In genomic region chr7:137841456-137842100, GRCm38 (mm10) we compare ENCODE assay signal across 14 mouse cellular contexts.
DNase-seq lines count a peak whose midpoint lies in the region; ATAC-seq and TF ChIP-seq lines count a peak whose summit lies in the region.
"Had no signal": no experiment of that assay in that cellular context is flagged by ENCODE, and none has a peak within 500 bp of the region (broad histone marks: within the 10 kb centered on the region; RNA-seq: fewer than 3 reads in every experiment).

No protein-coding gene starts in this region.

- no peaks in the 10 kb centered on the region for H3K9me3 ChIP-seq in intestine, postnatal 0 days (ENCODE audit: control insufficient read depth)
- no peaks in the 10 kb centered on the region for H3K9me3 ChIP-seq in intestine, embryonic 15.5 days
- no peaks in the 10 kb centered on the region for H3K9me3 ChIP-seq in midbrain, postnatal 0 days (ENCODE audit: low read length)
- no peaks in the 10 kb centered on the region for H3K9me3 ChIP-seq in midbrain, embryonic 11.5 days (ENCODE audit: control insufficient read depth, low read length)

- H3K4me2 ChIP-seq in intestine, postnatal 0 days (replicated peaks; ENCODE audit: low read depth) = no peak overlapping the region
- H3K4me2 ChIP-seq in intestine, embryonic 15.5 days (replicated peaks) = no peak overlapping the region
- no peak overlapping the region for H3K4me2 ChIP-seq in midbrain, postnatal 0 days (ENCODE audit: low read depth, low read length, poor library complexity, severe bottlenecking)
- H3K4me2 ChIP-seq in midbrain, embryonic 11.5 days = no peak overlapping the region
- H3K4me2 ChIP-seq in myocyte (ENCODE audit: low read depth) = peak overlapping the region; percentile 6

- no peak overlapping the region for H3K4me3 ChIP-seq in intestine, postnatal 0 days (ENCODE audit: low read depth, low read length)
- no peak overlapping the region for H3K4me3 ChIP-seq in intestine, embryonic 15.5 days (replicated peaks)
- H3K4me3 ChIP-seq in midbrain, postnatal 0 days (ENCODE audit: low read depth, low read length) = no peak overlapping the region
- no peak overlapping the region for H3K4me3 ChIP-seq in midbrain, embryonic 11.5 days (ENCODE audit: low read depth, low read length)
- H3K4me3 ChIP-seq in myocyte = no peak overlapping the region
- H3K4me3 ChIP-seq: left cerebral cortex, adult 2 months had no signal

- no peak overlapping the region for H3K9ac ChIP-seq in intestine, postnatal 0 days (ENCODE audit: low read depth, low read length)
- H3K9ac ChIP-seq in intestine, embryonic 15.5 days = no peak overlapping the region
- H3K9ac ChIP-seq in midbrain, postnatal 0 days (replicated peaks; ENCODE audit: low read length, poor library complexity, severe bottlenecking) = no peak overlapping the region
- H3K9ac ChIP-seq in midbrain, embryonic 11.5 days (ENCODE audit: low read length) = no peak overlapping the region
- H3K9ac ChIP-seq: liver, embryonic 14.5 days had no signal

- TF ChIP-seq POLR2A in myocyte (IDR thresholded peaks at IDR 0.05; ENCODE audit: insufficient read length, low read depth) = no peak

- no peak for ATAC-seq in intestine, postnatal 0 days
- no peak for ATAC-seq in intestine, embryonic 15.5 days
- no peak for ATAC-seq in midbrain, postnatal 0 days (ENCODE audit: low FRiP score)
- ATAC-seq in midbrain, embryonic 11.5 days (ENCODE audit: low FRiP score) = no peak
- ATAC-seq: forebrain, embryonic 14.5 days had no signal

- WGBS in intestine, postnatal 0 days = 19% methylated on average over 8 of the region's 8 CpGs
- 13% methylated on average over 8 of the region's 8 CpGs for WGBS in intestine, embryonic 15.5 days
- WGBS in midbrain, postnatal 0 days = 45% methylated on average over 8 of the region's 8 CpGs
- WGBS in midbrain, embryonic 11.5 days = 63% methylated on average over 8 of the region's 8 CpGs

- DNase-seq in midbrain, postnatal 0 days (ENCODE audit: low spot score) = no peak
- no peak for DNase-seq in midbrain, embryonic 11.5 days (ENCODE audit: low spot score, missing footprints)
- DNase-seq in adrenal gland, postnatal 36 days = peak; percentile 61 to 66
- DNase-seq in urinary bladder, adult 2 months (ENCODE audit: low spot score) = no peak
- DNase-seq in heart, postnatal 10 days = no peak
- DNase-seq: cerebellum, adult 8-10 months; heart, adult 18-20 months; lung, postnatal 10 days had no signal

- H3ac ChIP-seq in myocyte (ENCODE audit: control insufficient read depth, insufficient read length) = no peak overlapping the region

- intact Hi-C loops in heart, postnatal 10 days (cut with DNase I) = no loop called here

- no peaks in the 10 kb centered on the region for H3K36me3 ChIP-seq in intestine, postnatal 0 days (ENCODE audit: control insufficient read depth, insufficient read depth)
- H3K36me3 ChIP-seq in intestine, embryonic 15.5 days = no peaks in the 10 kb centered on the region
- no peaks in the 10 kb centered on the region for H3K36me3 ChIP-seq in midbrain, postnatal 0 days (ENCODE audit: insufficient read depth, low read length)
- H3K36me3 ChIP-seq in midbrain, embryonic 11.5 days (ENCODE audit: control insufficient read depth, insufficient read depth, low read length) = no peaks in the 10 kb centered on the region
- no peaks in the 10 kb centered on the region for H3K36me3 ChIP-seq in myocyte (ENCODE audit: control insufficient read depth, insufficient read depth)

- no peaks in the 10 kb centered on the region for H3K27me3 ChIP-seq in intestine, postnatal 0 days (replicated peaks; ENCODE audit: control insufficient read depth, insufficient read depth, low read length)
- H3K27me3 ChIP-seq in intestine, embryonic 15.5 days (replicated peaks) = no peaks in the 10 kb centered on the region
- no peaks in the 10 kb centered on the region for H3K27me3 ChIP-seq in midbrain, postnatal 0 days (ENCODE audit: insufficient read depth, low read length)
- H3K27me3 ChIP-seq in midbrain, embryonic 11.5 days (ENCODE audit: control insufficient read depth, insufficient read depth, low read length) = no peaks in the 10 kb centered on the region
- H3K27me3 ChIP-seq in myocyte (ENCODE audit: control insufficient read depth, insufficient read depth, insufficient read length) = no peaks in the 10 kb centered on the region

- no peaks in the 10 kb centered on the region for H3K4me1 ChIP-seq in intestine, postnatal 0 days (replicated peaks; ENCODE audit: control insufficient read depth, insufficient read depth, low read length)
- no peaks in the 10 kb centered on the region for H3K4me1 ChIP-seq in intestine, embryonic 15.5 days (replicated peaks)
- H3K4me1 ChIP-seq in midbrain, postnatal 0 days (ENCODE audit: insufficient read depth, low read length) = no peaks in the 10 kb centered on the region
- H3K4me1 ChIP-seq in midbrain, embryonic 11.5 days (ENCODE audit: control insufficient read depth, insufficient read depth, low read length) = 0 out of 2 replicates have a peak, but pooled peaks cover 3% of the 10 kb centered on the region

- H3K27ac ChIP-seq in intestine, postnatal 0 days (ENCODE audit: low read depth, low read length) = no peak overlapping the region
- no peak overlapping the region for H3K27ac ChIP-seq in intestine, embryonic 15.5 days
- no peak overlapping the region for H3K27ac ChIP-seq in midbrain, postnatal 0 days (ENCODE audit: low read depth, low read length)
- H3K27ac ChIP-seq in midbrain, embryonic 11.5 days (ENCODE audit: low read depth, low read length) = no peak overlapping the region
- H3K27ac ChIP-seq: left cerebral cortex, adult 2 months; liver, embryonic 14.5 days had no signal

- no peaks in the 10 kb centered on the region for H3K79me2 ChIP-seq in myocyte (ENCODE audit: control insufficient read depth, insufficient read depth)

- peak; percentile 21; the same call in 1 of the 2 replicates for TF ChIP-seq CTCF in intestine, postnatal 0 days (IDR thresholded peaks at IDR 0.05; ENCODE audit: low read depth)
- peak; percentile 30 for TF ChIP-seq CTCF in midbrain, postnatal 0 days (IDR thresholded peaks at IDR 0.05)

TF ChIP-seq in myocyte, 11 proteins besides CTCF, POLR2A, EP300 and RAD21:
- TF ChIP-seq POLR2AphosphoS2 (IDR thresholded peaks at IDR 0.05; ENCODE audit: insufficient read length, low read depth) (no peak), TCF12 (IDR thresholded peaks at IDR 0.05; ENCODE audit: insufficient read depth, poor library complexity, severe bottlenecking) (no peak), CEBPB (IDR thresholded peaks at IDR 0.05; ENCODE audit: insufficient read depth, poor library complexity, severe bottlenecking) (no peak), SRF (IDR thresholded peaks at IDR 0.05; ENCODE audit: control insufficient read depth, insufficient read length, low read depth) (no peak), TCF3 (IDR thresholded peaks at IDR 0.05; ENCODE audit: insufficient read length, low read depth) (no peak), MYOD1 (IDR thresholded peaks at IDR 0.05; ENCODE audit: control insufficient read depth in 1 of 3, insufficient read length in 2 of 3, low read depth in 2 of 3) (no peak), REST (IDR thresholded peaks at IDR 0.05; ENCODE audit: insufficient read depth, insufficient read length) (no peak), E2F4 (IDR thresholded peaks at IDR 0.05; ENCODE audit: insufficient read depth) (no peak), MYOG (IDR thresholded peaks at IDR 0.05; ENCODE audit: control insufficient read depth in 1 of 3, insufficient read depth in 1 of 3, insufficient read length in 2 of 3, low read depth in 2 of 3) (no peak), MAX (IDR thresholded peaks at IDR 0.05; ENCODE audit: low read depth) (no peak), USF1 (IDR thresholded peaks at IDR 0.05; ENCODE audit: low read depth) (no peak)

Comparison
In these comparisons a context has a peak if more than half of its experiments do, and no peak if none do; other contexts are left out.
1. DNase-seq: peak in adrenal gland, postnatal 36 days (2 of 2); none in midbrain, postnatal 0 days (single experiment), midbrain, embryonic 11.5 days (single experiment), urinary bladder, adult 2 months (single experiment) and heart, postnatal 10 days (0 of 2).